Mouse (Mus musculus): ENCODE measurements around the gene Il22ra2. TPM values are rescaled to one million over a fixed set of nuclear protein-coding genes. Genes with fewer than 3 reads are reported as not detected.

The Il22ra2 gene
- total and polyA plus RNA-seq, 3 experiments: not detected

DNA sequence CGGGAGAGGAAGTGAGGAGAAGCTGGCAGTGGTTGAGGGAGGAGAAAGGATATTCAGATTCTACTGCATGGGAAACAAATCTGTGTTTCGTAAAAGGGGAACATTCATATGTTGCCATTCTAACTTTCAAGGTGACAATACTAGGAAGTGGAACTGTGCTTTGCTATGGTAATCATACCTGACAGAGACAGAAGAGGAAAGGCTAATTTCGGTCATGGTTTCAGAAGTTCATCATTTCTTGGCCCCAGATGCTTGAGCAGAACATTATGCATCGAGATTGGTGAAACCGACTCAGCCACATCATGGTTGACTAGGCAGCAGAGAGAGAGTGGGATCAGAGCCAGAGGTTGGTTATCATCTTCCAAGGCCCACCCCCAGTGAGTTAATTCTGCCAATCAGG lies 47.2 kb downstream of the Il22ra2 start:
- Histone ChIP-seq H3K4me3 (ENCODE audit: control insufficient read depth in 1 of 2, insufficient read depth in 1 of 2, low read depth in 2 of 2, low read length in 2 of 2) (no peak overlapping the region), H3K27ac (ENCODE audit: control insufficient read depth, low read depth, low read length) (no peak overlapping the region), H3K27me3 (ENCODE audit: control insufficient read depth in 1 of 2, insufficient read depth in 2 of 2, low read length in 2 of 2) (no peaks in the 10 kb centered on the region), H3K79me2 (ENCODE audit: control insufficient read depth, insufficient read depth, low read length, poor library complexity) (no peaks in the 10 kb centered on the region), H3K9me3 (replicated peaks; ENCODE audit: insufficient read depth, low read length) (no peaks in the 10 kb centered on the region), H3K36me3 (ENCODE audit: control insufficient read depth in 1 of 2, insufficient read depth in 2 of 2, low read length in 2 of 2) (no peaks in the 10 kb centered on the region), H3K9ac (ENCODE audit: control insufficient read depth, low read depth, low read length, poor library complexity, severe bottlenecking) (no peak overlapping the region), H3K4me1 (ENCODE audit: control insufficient read depth in 1 of 2, insufficient read depth in 2 of 2, low read length in 2 of 2) (no peaks in the 10 kb centered on the region)
- DNase-seq (ENCODE audit: low read depth, low spot score): no peak
- no peak for TF ChIP-seq E2F4 (IDR thresholded peaks at IDR 0.05; ENCODE audit: borderline replicate concordance, low read depth, low read length)
- TF ChIP-seq MAX (IDR thresholded peaks at IDR 0.05; ENCODE audit: low read length): no peak
- TF ChIP-seq HCFC1 (IDR thresholded peaks at IDR 0.05; ENCODE audit: low read depth, low read length): no peak
- no peak for TF ChIP-seq ETS1 (IDR thresholded peaks at IDR 0.05; ENCODE audit: low read depth, low read length)
- no peak for TF ChIP-seq ZNF384 (IDR thresholded peaks at IDR 0.05; ENCODE audit: low read depth, low read length)
- TF ChIP-seq NELFE (IDR thresholded peaks at IDR 0.05; ENCODE audit: low read depth, low read length): no peak
- TF ChIP-seq TCF12 (IDR thresholded peaks at IDR 0.05; ENCODE audit: low read depth, low read length): no peak
- TF ChIP-seq BHLHE40 (IDR thresholded peaks at IDR 0.05; ENCODE audit: borderline replicate concordance, low read depth, low read length): no peak
- TF ChIP-seq POLR2A (IDR thresholded peaks at IDR 0.05; ENCODE audit: control insufficient read depth in 1 of 2, insufficient read depth in 1 of 2, low read depth in 1 of 2, low read length in 2 of 2, poor library complexity in 1 of 2): no peak
- no peak for TF ChIP-seq TAL1 (IDR thresholded peaks at IDR 0.05; ENCODE audit: low read length)
- TF ChIP-seq ELF1 (IDR thresholded peaks at IDR 0.05; ENCODE audit: low read depth, low read length): no peak
- TF ChIP-seq RAD21 (IDR thresholded peaks at IDR 0.05; ENCODE audit: low read depth, low read length): no peak
- TF ChIP-seq MAZ (IDR thresholded peaks at IDR 0.05; ENCODE audit: low read depth, low read length): no peak
- TF ChIP-seq SMC3 (IDR thresholded peaks at IDR 0.05; ENCODE audit: low read depth, low read length): no peak
- TF ChIP-seq CTCF (IDR thresholded peaks at IDR 0.05 in 2 of 3, conservative IDR thresholded peaks at IDR 0.05 in 1 of 3; ENCODE audit: control insufficient read depth in 1 of 3, insufficient read depth in 1 of 3, low read depth in 2 of 3, low read length in 3 of 3, poor library complexity in 1 of 3, severe bottlenecking in 1 of 3): no peak
- no peak for TF ChIP-seq CHD2 (IDR thresholded peaks at IDR 0.05; ENCODE audit: low read length)
- TF ChIP-seq MAFK (IDR thresholded peaks at IDR 0.05; ENCODE audit: borderline replicate concordance, low read depth, low read length): no peak
- no peak for TF ChIP-seq POLR2AphosphoS5 (IDR thresholded peaks at IDR 0.05; ENCODE audit: borderline replicate concordance, low read depth, low read length)

DNA sequence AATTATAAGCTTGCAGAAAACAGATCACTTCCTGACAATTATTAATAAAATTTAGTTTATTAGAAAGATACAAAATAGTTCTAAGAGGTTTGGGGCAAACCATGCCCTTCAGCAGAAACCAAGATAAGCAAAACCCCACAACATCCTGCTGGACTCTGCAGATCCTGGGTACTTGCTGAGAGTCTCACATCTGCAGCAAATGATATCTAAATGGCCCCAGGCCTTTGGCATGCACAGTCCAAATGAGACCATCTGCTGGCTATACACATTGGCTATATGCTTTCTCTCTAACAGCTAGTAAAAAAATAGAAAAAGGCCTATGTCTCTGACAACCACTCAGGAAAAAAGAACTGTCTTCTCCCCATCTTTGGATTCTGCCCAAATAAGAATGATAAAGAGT lies 50.2 kb downstream of the Il22ra2 start:
- Histone ChIP-seq H3K9me3 (replicated peaks; ENCODE audit: insufficient read depth, low read length) (no peaks in the 10 kb centered on the region), H3K4me1 (ENCODE audit: control insufficient read depth in 1 of 2, insufficient read depth in 2 of 2, low read length in 2 of 2) (no peaks in the 10 kb centered on the region), H3K27me3 (ENCODE audit: control insufficient read depth in 1 of 2, insufficient read depth in 2 of 2, low read length in 2 of 2) (no peaks in the 10 kb centered on the region), H3K4me3 (ENCODE audit: control insufficient read depth in 1 of 2, insufficient read depth in 1 of 2, low read depth in 2 of 2, low read length in 2 of 2) (no peak overlapping the region), H3K79me2 (ENCODE audit: control insufficient read depth, insufficient read depth, low read length, poor library complexity) (no peaks in the 10 kb centered on the region), H3K27ac (ENCODE audit: control insufficient read depth, low read depth, low read length) (no peak overlapping the region), H3K9ac (ENCODE audit: control insufficient read depth, low read depth, low read length, poor library complexity, severe bottlenecking) (no peak overlapping the region), H3K36me3 (ENCODE audit: control insufficient read depth in 1 of 2, insufficient read depth in 2 of 2, low read length in 2 of 2) (no peaks in the 10 kb centered on the region)
- TF ChIP-seq TBP (IDR thresholded peaks at IDR 0.05; ENCODE audit: low read depth, low read length) (no peak), CHD1 (IDR thresholded peaks at IDR 0.05; ENCODE audit: low read depth, low read length) (no peak), MYC (IDR thresholded peaks at IDR 0.05; ENCODE audit: low read depth, low read length) (no peak), TCF12 (IDR thresholded peaks at IDR 0.05; ENCODE audit: low read depth, low read length) (no peak), ZKSCAN1 (IDR thresholded peaks at IDR 0.05; ENCODE audit: low read depth, low read length) (no peak), MEF2A (IDR thresholded peaks at IDR 0.05; ENCODE audit: extremely low read depth, insufficient replicate concordance, low read depth, low read length, poor library complexity, severe bottlenecking) (no peak), MYB (IDR thresholded peaks at IDR 0.05; ENCODE audit: low read depth, low read length) (no peak), KAT2A (conservative IDR thresholded peaks at IDR 0.05; ENCODE audit: low read depth, low read length) (no peak), BHLHE40 (IDR thresholded peaks at IDR 0.05; ENCODE audit: borderline replicate concordance, low read depth, low read length) (no peak), UBTF (IDR thresholded peaks at IDR 0.05; ENCODE audit: borderline replicate concordance, insufficient read depth, low read depth, low read length) (no peak), ZMIZ1 (IDR thresholded peaks at IDR 0.05; ENCODE audit: low read depth, low read length) (no peak), USF1 (IDR thresholded peaks at IDR 0.05; ENCODE audit: low read depth, low read length) (no peak), MAFK (IDR thresholded peaks at IDR 0.05; ENCODE audit: borderline replicate concordance, low read depth, low read length) (no peak), TAL1 (IDR thresholded peaks at IDR 0.05; ENCODE audit: low read length) (no peak)
- DNase-seq (ENCODE audit: low read depth, low spot score): no peak

Measured in MEL (cell line).